Mouse (Mus musculus): ENCODE results near the gene Exoc7. TPM values are rescaled to one million over a fixed set of nuclear protein-coding genes. Genes with fewer than 3 reads are reported as not detected.

Gene Exoc7
- total and polyA plus RNA-seq, 3 experiments = 45.4 to 526 (median 49.0) TPM

DNA sequence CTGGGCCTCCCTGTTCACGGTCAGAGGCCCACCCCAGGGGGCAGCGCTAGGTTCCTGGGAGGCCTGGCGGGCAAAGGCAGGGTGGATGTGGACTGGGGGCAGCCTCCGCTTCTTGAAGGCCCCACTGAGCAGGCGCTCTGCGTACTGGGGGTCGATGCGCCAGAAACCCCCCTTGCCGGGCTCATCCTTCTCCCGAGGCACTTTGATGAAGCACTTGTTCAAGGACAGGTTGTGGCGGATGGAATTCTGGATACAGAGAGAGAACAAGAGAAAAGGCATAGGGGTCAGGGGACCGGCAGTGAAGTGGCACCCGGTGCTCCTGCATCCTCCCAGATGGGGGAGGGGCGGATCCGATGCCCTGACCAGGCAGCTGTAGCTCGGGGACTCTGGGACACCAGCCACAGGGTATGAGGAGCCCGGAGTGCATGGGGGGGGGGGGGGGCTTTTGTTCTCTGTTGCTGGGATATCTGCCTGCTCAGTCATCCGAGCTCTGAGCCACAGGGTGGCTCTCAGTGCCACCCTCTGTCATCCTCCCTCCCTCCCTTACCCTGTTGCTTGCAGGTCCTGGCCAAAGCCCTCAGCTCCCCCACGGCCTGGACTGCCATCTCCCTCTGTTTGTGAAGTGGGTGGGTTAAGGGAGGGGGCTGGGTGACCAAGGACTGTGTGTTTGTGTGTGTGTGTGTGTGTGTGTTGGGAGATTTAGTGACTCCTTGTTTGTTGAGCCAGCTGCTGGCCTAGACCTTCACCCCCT, 25.4 kb upstream of the Exoc7 start:
- no peaks in the 10 kb centered on the region for H3K4me1 ChIP-seq (ENCODE audit: control insufficient read depth in 1 of 2, insufficient read depth in 2 of 2, low read length in 2 of 2)
- H3K4me3 ChIP-seq (ENCODE audit: control insufficient read depth in 1 of 2, insufficient read depth in 1 of 2, low read depth in 2 of 2, low read length in 2 of 2) = no peak overlapping the region
- H3K27ac ChIP-seq (ENCODE audit: control insufficient read depth, low read depth, low read length) = no peak overlapping the region
- H3K36me3 ChIP-seq (ENCODE audit: control insufficient read depth in 1 of 2, insufficient read depth in 2 of 2, low read length in 2 of 2) = no peaks in the 10 kb centered on the region
- no peaks in the 10 kb centered on the region for H3K79me2 ChIP-seq (ENCODE audit: control insufficient read depth, insufficient read depth, low read length, poor library complexity)
- DNase-seq (ENCODE audit: low read depth, low spot score) = no peak
- TF ChIP-seq USF1 (IDR thresholded peaks at IDR 0.05; ENCODE audit: low read depth, low read length) = no peak
- TF ChIP-seq ELF1 (IDR thresholded peaks at IDR 0.05; ENCODE audit: low read depth, low read length) = no peak
- TF ChIP-seq TCF12 (IDR thresholded peaks at IDR 0.05; ENCODE audit: low read depth, low read length) = no peak
- no peak for TF ChIP-seq POLR2AphosphoS5 (IDR thresholded peaks at IDR 0.05; ENCODE audit: borderline replicate concordance, low read depth, low read length)
- TF ChIP-seq NELFE (IDR thresholded peaks at IDR 0.05; ENCODE audit: low read depth, low read length) = no peak
- no peak for TF ChIP-seq CHD1 (IDR thresholded peaks at IDR 0.05; ENCODE audit: low read depth, low read length)
- TF ChIP-seq MAZ (IDR thresholded peaks at IDR 0.05; ENCODE audit: low read depth, low read length) = no peak
- no peak for TF ChIP-seq KAT2A (conservative IDR thresholded peaks at IDR 0.05; ENCODE audit: low read depth, low read length)
- TF ChIP-seq UBTF (IDR thresholded peaks at IDR 0.05; ENCODE audit: borderline replicate concordance, insufficient read depth, low read depth, low read length) = no peak
- TF ChIP-seq USF2 (IDR thresholded peaks at IDR 0.05; ENCODE audit: borderline replicate concordance in 1 of 2, insufficient read depth in 1 of 2, low read depth in 1 of 2, low read length in 2 of 2) = no peak
- TF ChIP-seq RCOR1 (IDR thresholded peaks at IDR 0.05; ENCODE audit: low read depth, low read length) = no peak
- TF ChIP-seq MYC (IDR thresholded peaks at IDR 0.05; ENCODE audit: low read depth, low read length) = no peak
- no peak for TF ChIP-seq NRF1 (IDR thresholded peaks at IDR 0.05; ENCODE audit: insufficient read depth, low read depth, low read length, poor library complexity, severe bottlenecking)
- TF ChIP-seq SMC3 (IDR thresholded peaks at IDR 0.05; ENCODE audit: low read depth, low read length) = no peak
- no peak for TF ChIP-seq CTCF (IDR thresholded peaks at IDR 0.05 in 2 of 3, conservative IDR thresholded peaks at IDR 0.05 in 1 of 3; ENCODE audit: control insufficient read depth in 1 of 3, insufficient read depth in 1 of 3, low read depth in 2 of 3, low read length in 3 of 3, poor library complexity in 1 of 3, severe bottlenecking in 1 of 3)
- no peak for TF ChIP-seq GABPA (IDR thresholded peaks at IDR 0.05; ENCODE audit: low read depth, low read length)
- no peak for TF ChIP-seq JUND (IDR thresholded peaks at IDR 0.05; ENCODE audit: low read depth, low read length)
- TF ChIP-seq MAFK (IDR thresholded peaks at IDR 0.05; ENCODE audit: borderline replicate concordance, low read depth, low read length) = no peak
- no peak for TF ChIP-seq MXI1 (IDR thresholded peaks at IDR 0.05; ENCODE audit: low read depth, low read length)
- TF ChIP-seq ZMIZ1 (IDR thresholded peaks at IDR 0.05; ENCODE audit: low read depth, low read length) = no peak
- H3K9ac ChIP-seq (ENCODE audit: control insufficient read depth, low read depth, low read length, poor library complexity, severe bottlenecking) = no peak overlapping the region
- H3K9me3 ChIP-seq (replicated peaks; ENCODE audit: insufficient read depth, low read length) = no peaks in the 10 kb centered on the region
- peaks cover 0 to 1% of the 10 kb centered on the region in 2 experiments; a peak in 1 of 4 replicates for H3K27me3 ChIP-seq (ENCODE audit: control insufficient read depth in 1 of 2, insufficient read depth in 2 of 2, low read length in 2 of 2)
